Mouse (Mus musculus) neutrophil, adult 5-6 weeks (primary cell): ENCODE results near the gene Ankrd55. TPM values are rescaled to one million over a fixed set of nuclear protein-coding genes. Genes with fewer than 3 reads are reported as not detected.
"Not testable (repeated sequence)": the region's sequence is repeated elsewhere in the genome, so short reads cannot be mapped to it uniquely, and the experiment has no call there.

Experiments
- ATAC-seq: fragments of 151-379, 151-347 bp; 2 replicates; pipeline ENCODE4 v1.8.0; 2017; ENCODE audit warnings: mild to moderate bottlenecking, moderate TSS enrichment; ENCODE audit not compliant: insufficient number of reproducible peaks, poor library complexity, low FRiP score, severe bottlenecking; ENCODE audit errors: extremely low read depth
- total RNA-seq: library from RNA; stranded (forward); fragments of 200-1000 nt; gene quantifications from 2 replicates; pipeline ENCODE4 v1.2.3, GENCODE M21; 2017

Gene Ankrd55
- total RNA-seq, 1 experiment from 2014 or later = not detected

DNA sequence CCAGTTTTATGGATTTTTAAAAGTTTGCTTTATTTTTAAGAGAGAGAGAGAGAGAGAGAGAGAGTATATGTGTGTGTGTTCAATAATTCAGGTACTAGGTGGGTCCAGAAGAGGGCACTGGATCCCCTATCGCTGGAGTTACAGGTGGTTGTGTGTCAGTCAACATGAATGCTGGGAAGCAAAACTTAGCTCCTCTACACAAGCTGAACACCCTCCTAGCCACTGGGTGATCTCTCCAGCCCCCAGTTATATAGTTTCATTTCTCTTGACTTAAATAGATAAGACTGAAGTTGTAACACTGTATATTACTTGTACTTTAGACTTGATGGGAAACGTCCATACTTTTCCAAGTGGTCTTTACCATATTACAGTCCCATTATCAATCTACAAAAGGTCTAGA, 136.0 kb downstream of the Ankrd55 start:
- ATAC-seq = no peak

- ATAC-seq = peak; percentile 13; the same call in 1 of the 2 replicates
These were observed 136.4 kb downstream of the Ankrd55 start for GRCm38 (mm10) chr13:112424635-112425034.

- ATAC-seq = no peak
These were observed 137.0 kb downstream of the Ankrd55 start for GRCm38 (mm10) chr13:112425181-112425654.

DNA sequence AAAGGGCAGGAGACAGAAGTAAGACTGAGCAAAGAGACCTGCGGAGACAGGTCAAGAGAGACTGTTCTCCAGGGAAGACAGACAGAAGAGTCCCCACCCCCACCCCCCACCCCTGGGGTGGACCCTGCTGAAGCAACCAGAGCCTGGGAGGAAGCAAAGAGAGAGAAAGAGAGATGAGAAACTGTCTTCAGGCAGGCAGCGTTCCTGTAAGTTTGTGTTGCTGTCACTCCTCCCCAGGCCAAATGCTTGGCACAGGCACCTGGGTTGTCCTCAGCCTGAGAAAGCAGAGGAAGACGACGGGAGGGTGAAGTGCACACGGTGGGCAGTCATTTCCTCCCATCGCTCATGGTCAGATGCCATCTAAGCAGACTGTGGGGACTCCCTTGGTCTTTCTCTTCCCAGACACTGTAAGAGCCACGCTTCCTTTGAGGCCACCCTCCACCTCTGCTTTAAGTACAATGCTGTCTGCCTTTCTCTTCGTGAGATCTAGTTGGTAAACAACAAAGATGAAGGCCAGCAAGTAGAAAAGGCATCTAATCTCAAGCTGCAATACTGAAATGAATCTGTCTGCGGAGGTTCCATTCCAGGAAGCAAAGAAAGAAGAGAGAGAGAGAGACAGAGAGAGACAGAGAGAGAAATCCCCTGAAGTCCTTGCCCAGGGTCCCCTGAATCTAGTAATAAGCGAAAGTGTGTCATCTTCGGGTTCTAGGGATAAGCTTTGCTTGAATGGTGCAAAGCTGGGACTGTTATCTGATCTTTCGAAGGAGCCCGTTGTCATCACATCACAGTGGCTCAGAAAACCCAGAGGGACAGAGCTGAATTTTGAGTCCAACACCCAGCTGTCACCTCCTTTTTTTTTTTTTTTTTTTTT, 138.2 kb downstream of the Ankrd55 start:
- ATAC-seq = no peak

GRCm38 (mm10) chr13:112427136-112427470, 138.9 kb downstream of the Ankrd55 start:
- not testable (repeated sequence) for ATAC-seq

- peak; percentile 92 for ATAC-seq
These were observed 139.3 kb downstream of the Ankrd55 start for GRCm38 (mm10) chr13:112427521-112427920.

DNA sequence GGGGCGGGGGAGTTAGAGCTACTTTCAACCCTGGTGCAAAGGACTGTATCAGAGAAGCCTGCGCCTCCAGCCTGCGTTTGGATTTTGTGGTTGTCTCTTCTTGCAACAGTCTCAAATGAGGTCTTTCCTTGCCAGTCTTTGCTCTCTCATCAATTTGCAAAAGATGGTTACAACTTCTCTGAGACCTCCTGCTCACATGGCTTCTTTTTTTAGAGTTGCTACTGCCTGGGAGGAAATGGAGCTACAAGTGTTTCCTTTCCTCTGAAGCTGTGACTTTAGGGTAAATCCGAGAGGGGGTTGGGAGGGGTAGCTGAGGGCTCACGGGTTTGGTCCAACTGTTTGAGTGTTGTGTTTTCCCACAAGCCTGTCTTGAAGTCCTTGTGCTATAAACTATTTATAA, 145.0 kb downstream of the Ankrd55 start:
- peak; percentile 19; the same call in 1 of the 2 replicates for ATAC-seq

Other genes starting within 250 kb of the Ankrd55 start
- 20.3 and 20.9 TPM in 2 replicates for gene Il6st, start 175.6 kb downstream of the Ankrd55 start, total RNA-seq